Mouse (Mus musculus): Measurements from ENCODE around the gene Synpr.

DNA sequence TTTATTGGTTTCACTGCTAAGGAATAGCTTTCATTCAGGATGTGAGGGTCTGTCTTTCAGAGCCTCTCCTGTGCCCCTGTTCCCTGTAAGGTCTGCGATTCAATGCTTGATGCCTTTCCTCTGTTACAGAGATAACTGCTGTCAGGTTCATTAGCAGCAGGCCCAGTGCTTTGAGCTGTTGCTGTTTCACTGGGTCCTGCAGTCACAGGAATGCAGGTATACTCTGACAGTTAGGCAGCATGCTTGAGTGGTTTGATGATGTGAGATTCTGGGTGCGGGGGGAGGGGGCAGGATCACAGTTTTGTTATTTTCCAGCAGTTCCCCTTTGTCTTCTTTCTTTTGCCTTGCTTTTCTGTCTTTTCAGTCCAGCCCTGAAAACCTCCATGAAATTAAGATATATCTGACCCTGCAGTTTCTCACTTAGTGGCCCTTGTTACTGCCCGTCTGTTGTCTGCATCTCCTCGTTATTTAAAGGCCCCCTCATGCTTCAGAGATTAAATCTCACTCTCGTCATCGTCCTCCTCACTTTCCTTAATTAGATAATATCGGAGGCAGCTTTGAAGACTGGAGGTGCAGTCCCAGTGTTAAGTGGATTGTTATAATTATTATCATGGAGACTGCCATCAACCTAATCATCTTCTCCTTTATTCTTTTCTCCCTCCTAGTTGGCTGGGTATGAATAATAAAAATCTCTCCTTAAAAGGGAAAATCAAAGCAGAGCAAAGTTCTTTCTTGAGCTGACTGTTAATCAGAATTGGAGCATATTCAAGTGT, 234.8 kb downstream of the Synpr start:
- TF ChIP-seq MEF2A (IDR thresholded peaks at IDR 0.05; ENCODE audit: borderline replicate concordance, low read depth, low read length) (no peak), CTCF (conservative IDR thresholded peaks at IDR 0.05 in 1 of 2, IDR thresholded peaks at IDR 0.05 in 1 of 2; ENCODE audit: low read depth in 2 of 2, low read length in 2 of 2) (no peak), POLR2A (IDR thresholded peaks at IDR 0.05; ENCODE audit: low read depth, low read length) (no peak), ZC3H11A (IDR thresholded peaks at IDR 0.05; ENCODE audit: low read depth, low read length) (no peak)

All from CH12.LX (cell line).